Mouse (Mus musculus): ENCODE results near the gene Rasgef1a.

DNA sequence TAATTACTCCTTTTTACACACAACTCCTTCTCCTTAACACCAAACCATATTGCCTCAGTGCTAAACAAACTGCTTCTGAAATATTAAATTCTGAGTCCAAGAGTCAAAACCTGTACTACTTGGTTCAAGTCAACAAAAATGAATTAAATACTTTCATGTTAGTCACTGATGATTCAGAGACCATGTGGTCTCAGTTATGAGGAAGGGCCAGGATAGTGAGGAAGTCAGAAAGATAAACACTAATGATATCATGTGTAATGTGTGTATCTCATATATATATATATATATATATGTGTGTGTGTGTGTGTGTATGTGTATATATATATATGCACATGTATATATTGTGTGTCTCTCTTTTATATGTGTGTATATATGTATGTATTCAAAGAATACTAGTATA is 115.3 kb downstream of the Rasgef1a start:
- TF ChIP-seq GATA1 (IDR thresholded peaks at IDR 0.05; ENCODE audit: borderline replicate concordance, low read length) (no peak), FLI1 (IDR thresholded peaks at IDR 0.05; ENCODE audit: low read length) (no peak)
